Comparison of ENCODE assay signal across 9 mouse cellular contexts in genomic region chr10:71250472-71250871, GRCm38 (mm10). TPM values are rescaled to one million over a fixed set of nuclear protein-coding genes. Genes with fewer than 3 reads are reported as not detected.
DNase-seq lines count a peak whose midpoint lies in the region; ATAC-seq and TF ChIP-seq lines count a peak whose summit lies in the region.
"Had no signal": no experiment of that assay in that cellular context is flagged by ENCODE, and none has a peak within 500 bp of the region (broad histone marks: within the 10 kb centered on the region; RNA-seq: fewer than 3 reads in every experiment).

No protein-coding gene starts in this region.

- TF ChIP-seq POLR2A in cortical plate, adult 2 months (IDR thresholded peaks at IDR 0.05; ENCODE audit: extremely low read depth, insufficient read depth, low read length), result no peak

- H3K9ac ChIP-seq in heart, postnatal 0 days (replicated peaks; ENCODE audit: low read depth, low read length), result no peak overlapping the region; the same call in 1 of the 2 replicates
- no peak overlapping the region for H3K9ac ChIP-seq in liver, embryonic 11.5 days (ENCODE audit: low read depth, low read length)

- H3K9me3 ChIP-seq in heart, postnatal 0 days (replicated peaks; ENCODE audit: control insufficient read depth, low read length), result no peaks in the 10 kb centered on the region
- H3K9me3 ChIP-seq in liver, embryonic 11.5 days (ENCODE audit: control insufficient read depth, low read length), result no peaks in the 10 kb centered on the region

- intact Hi-C loops in left cerebral cortex, postnatal 25 days (cut with DNase I), result no loop called here

- H3K4me3 ChIP-seq in cortical plate, adult 2 months (ENCODE audit: insufficient read depth, low read length), result peak overlapping the region; percentile 11
- H3K4me3 ChIP-seq in heart, postnatal 0 days (ENCODE audit: low read depth, low read length), result peak overlapping the region; percentile 28
- H3K4me3 ChIP-seq in liver, embryonic 11.5 days (ENCODE audit: low read depth, low read length), result no peak overlapping the region

- peaks cover 11% of the 10 kb centered on the region for H3K36me3 ChIP-seq in heart, postnatal 0 days (replicated peaks; ENCODE audit: control insufficient read depth, insufficient read depth, low read length)
- no peaks in the 10 kb centered on the region for H3K36me3 ChIP-seq in liver, embryonic 11.5 days (ENCODE audit: control insufficient read depth, insufficient read depth, low read length)

- H3K4me2 ChIP-seq in heart, postnatal 0 days (ENCODE audit: low read depth, low read length), result peak overlapping the region; percentile 50
- no peak overlapping the region for H3K4me2 ChIP-seq in liver, embryonic 11.5 days

- peak; percentile 88 for ATAC-seq in cerebellum, adult (ENCODE audit: insufficient number of reproducible peaks, low FRiP score, low TSS enrichment)
- peak; percentile 88 for ATAC-seq in heart, postnatal 0 days (ENCODE audit: insufficient read depth, low read depth)
- no peak for ATAC-seq in erythroblast, adult 5-6 weeks (replicated peaks; ENCODE audit: low FRiP score, poor library complexity, severe bottlenecking)
- no peak for ATAC-seq in liver, embryonic 11.5 days (replicated peaks; ENCODE audit: low FRiP score)

- TF ChIP-seq EP300 in heart, postnatal 0 days (IDR thresholded peaks at IDR 0.05; ENCODE audit: low read depth), result no peak

- DNase-seq in cerebellum, postnatal 4 days (ENCODE audit: low spot score in 2 of 2), result no peak
- peak; percentile 51 for DNase-seq in heart, postnatal 0 days (ENCODE audit: low spot score)
- DNase-seq in left cerebral cortex, postnatal 25 days (ENCODE audit: low spot score in 2 of 2), result peak; percentile 65 to 92
- DNase-seq in liver, embryonic 11.5 days (ENCODE audit: low spot score), result no peak
- no peak for DNase-seq in B cell, adult 2 months
- DNase-seq: lung, postnatal 4 days had no signal

- H3K27ac ChIP-seq in cortical plate, adult 2 months (ENCODE audit: insufficient read depth, low read length), result peak overlapping the region; percentile 33
- H3K27ac ChIP-seq in heart, postnatal 0 days (ENCODE audit: low read depth), result peak overlapping the region; percentile 68
- no peak overlapping the region for H3K27ac ChIP-seq in liver, embryonic 11.5 days (ENCODE audit: low read depth, low read length)

- no peaks in the 10 kb centered on the region for H3K27me3 ChIP-seq in heart, postnatal 0 days (ENCODE audit: control insufficient read depth, insufficient read depth, low read length)
- H3K27me3 ChIP-seq in liver, embryonic 11.5 days (replicated peaks; ENCODE audit: control insufficient read depth, insufficient read depth, low read length), result no peaks in the 10 kb centered on the region

- H3K4me1 ChIP-seq in cortical plate, adult 2 months (ENCODE audit: control insufficient read depth, insufficient read depth, low read length), result peaks cover 3% of the 10 kb centered on the region
- no peaks in the 10 kb centered on the region for H3K4me1 ChIP-seq in heart, postnatal 0 days (ENCODE audit: control insufficient read depth, insufficient read depth)
- no peaks in the 10 kb centered on the region for H3K4me1 ChIP-seq in liver, embryonic 11.5 days (replicated peaks; ENCODE audit: control insufficient read depth, insufficient read depth, low read length)

- WGBS in heart, postnatal 0 days, result 54% methylated on average over 17 of the region's 17 CpGs
- WGBS in liver, embryonic 11.5 days, result 85% methylated on average over 17 of the region's 17 CpGs

- no peak for TF ChIP-seq CTCF in cortical plate, adult 2 months (IDR thresholded peaks at IDR 0.05; ENCODE audit: extremely low read depth, insufficient read depth, low read length)
- no peak for TF ChIP-seq CTCF in heart, postnatal 0 days (IDR thresholded peaks at IDR 0.05; ENCODE audit: low read depth)

RNA-seq across cellular contexts. Expression of gene Tfam, which starts 12.4 kb away (rescaled TPM):
- polyA plus RNA-seq in cortical plate, adult 2 months (2012; rRNA removed), result 19.4 and 20.0 TPM in 2 replicates
- 11.9 and 13.1 TPM in 2 replicates for total RNA-seq in heart, postnatal 0 days (2014; rRNA removed; ENCODE audit: low replicate concordance)
- 41.9 and 49.7 TPM in 2 replicates for polyA plus RNA-seq in heart, postnatal 0 days (2015; fragmentation: Nextera tagmentation; extraction: Ambion mirVana)
- total RNA-seq in left cerebral cortex, postnatal 25 days (2021), result 10 to 100 TPM; 39.5 to 43.6 TPM
- total RNA-seq in erythroblast, adult 5-6 weeks (2015; ENCODE audit: low replicate concordance), result 4.0 and 8.4 TPM in 2 replicates
- 17.6 and 46.9 TPM in 2 replicates for total RNA-seq in erythroblast, adult 5-6 weeks (2017; ENCODE audit: low replicate concordance)
- 104 and 105 TPM in 2 replicates for polyA plus RNA-seq in liver, embryonic 11.5 days (2014; fragmentation: Nextera tagmentation; extraction: Ambion mirVana)

RNA-seq across cellular contexts. Expression of gene Ube2d1, which starts 34.6 kb away (rescaled TPM):
- polyA plus RNA-seq in cortical plate, adult 2 months (2012; rRNA removed), result 104 TPM in 2 replicates
- total RNA-seq in heart, postnatal 0 days (2014; rRNA removed; ENCODE audit: low replicate concordance), result 19.6 and 46.8 TPM in 2 replicates
- 45.3 and 48.5 TPM in 2 replicates for polyA plus RNA-seq in heart, postnatal 0 days (2015; fragmentation: Nextera tagmentation; extraction: Ambion mirVana)
- 10 to 100 TPM; 51.3 to 56.1 TPM for total RNA-seq in left cerebral cortex, postnatal 25 days (2021)
- total RNA-seq in erythroblast, adult 5-6 weeks (2015; ENCODE audit: low replicate concordance), result 9.0 and 21.1 TPM in 2 replicates
- 2.6 and 6.4 TPM in 2 replicates for total RNA-seq in erythroblast, adult 5-6 weeks (2017; ENCODE audit: low replicate concordance)
- 34.7 and 41.6 TPM in 2 replicates for polyA plus RNA-seq in liver, embryonic 11.5 days (2014; fragmentation: Nextera tagmentation; extraction: Ambion mirVana)

Comparison
In these comparisons a context has a peak if more than half of its experiments do, and no peak if none do; other contexts are left out.
1. ATAC-seq: peak in cerebellum, adult (single experiment) and heart, postnatal 0 days (single experiment); none in erythroblast, adult 5-6 weeks (single experiment) and liver, embryonic 11.5 days (single experiment).
2. DNase-seq: peak in heart, postnatal 0 days (single experiment) and left cerebral cortex, postnatal 25 days (2 of 2); none in cerebellum, postnatal 4 days (0 of 2), liver, embryonic 11.5 days (single experiment) and B cell, adult 2 months (0 of 2).